Mouse (Mus musculus) heart, postnatal 0 days (tissue): Measurements from ENCODE around the gene Pex13. TPM values are rescaled to one million over a fixed set of nuclear protein-coding genes. Genes with fewer than 3 reads are reported as not detected.

Experiments
- ATAC-seq: fragments of 200-750 bp; cut with Nextera tagmentation; 2 replicates; pipeline ENCODE4 v1.8.0; 2017; ENCODE audit warnings: low read depth, moderate number of reproducible peaks, moderate library complexity; ENCODE audit not compliant: insufficient read depth
- DNase-seq: peaks from one replicate; pipeline ENCODE4 v3.0.0-alpha.2; 2016; ENCODE audit warnings: low spot score
- H3K27ac ChIP-seq: fragments of 300-500 bp; sonication (generic); 2 replicates; pipeline ENCODE4 v1.5.1; 2014; ENCODE audit warnings: low read depth, mild to moderate bottlenecking
- H3K27me3 ChIP-seq: fragments of 300-500 bp; sonication (generic); 2 replicates; pipeline ENCODE4 v1.6.1; 2014; ENCODE audit warnings: low read length, mixed read lengths; ENCODE audit not compliant: control insufficient read depth, insufficient read depth
- H3K36me3 ChIP-seq: fragments of 300-500 bp; sonication (generic); replicated peaks from 2 replicates; pipeline ENCODE4 v1.6.1; 2014; ENCODE audit warnings: low read length, mixed read lengths; ENCODE audit not compliant: control insufficient read depth, insufficient read depth
- H3K4me1 ChIP-seq: fragments of 300-500 bp; sonication (generic); 2 replicates; pipeline ENCODE4 v1.6.1; 2014; ENCODE audit warnings: antibody characterized with exemption; ENCODE audit not compliant: control insufficient read depth, insufficient read depth
- H3K4me2 ChIP-seq: fragments of 300-500 bp; sonication (generic); 2 replicates; pipeline ENCODE4 v1.6.1; 2014; ENCODE audit warnings: low read depth, mild to moderate bottlenecking, low read length, moderate library complexity
- H3K4me3 ChIP-seq: fragments of 300-500 bp; sonication (generic); 2 replicates; pipeline ENCODE4 v1.5.1; 2014; ENCODE audit warnings: low read depth, low read length
- H3K9ac ChIP-seq: fragments of 300-500 bp; sonication (generic); replicated peaks from 2 replicates; pipeline ENCODE4 v1.6.1; 2014; ENCODE audit warnings: low read depth, low read length, mixed read lengths
- H3K9me3 ChIP-seq: fragments of 300-500 bp; sonication (generic); replicated peaks from 2 replicates; pipeline ENCODE4 v1.6.1; 2016; ENCODE audit warnings: low read length; ENCODE audit not compliant: control insufficient read depth
- CTCF ChIP-seq: IDR thresholded peaks from 2 replicates; pipeline ENCODE4 v1.5.1; 2016; ENCODE audit warnings: antibody characterized with exemption, control low read depth, low read depth
- EP300 ChIP-seq: IDR thresholded peaks from 2 replicates; pipeline ENCODE4 v1.6.1; 2016; ENCODE audit warnings: antibody characterized with exemption, low read depth
- WGBS: fragments of 180-500 bp; shearing (Covaris S2); extraction: QIAGEN DNeasy Blood & Tissue Kit; methylation state at CpG from one replicate; pipeline ENCODE4 v1.1.7; 2014; 5-methylcytosine and 5-hydroxymethylcytosine counted together
- polyA plus RNA-seq: library from polyadenylated mRNA; unstranded; fragments of >200 nt; fragmentation: Nextera tagmentation; extraction: Ambion mirVana; gene quantifications from 2 replicates; pipeline ENCODE4 v1.2.1, GENCODE M21; 2015
- total RNA-seq: library from RNA; depleted of rRNA; stranded (reverse); fragments of >200 nt; gene quantifications from 2 replicates; pipeline ENCODE4 v1.2.3, GENCODE M21; 2014; ENCODE audit warnings: low replicate concordance

Gene Pex13
- total and polyA plus RNA-seq, 2 experiments from 2014 or later: 12.7 to 27.8 TPM

GRCm38 (mm10) chr11:23666526-23666925 is 767 bp upstream of the Pex13 start:
- no peaks in the 10 kb centered on the region for H3K36me3 ChIP-seq
- 0 out of 2 replicates have a peak, but pooled peaks cover 6% of the 10 kb centered on the region for H3K4me1 ChIP-seq
- ATAC-seq: no peak; the same call in 1 of the 2 replicates
- peak overlapping the region; percentile 97 for H3K4me3 ChIP-seq
- peak overlapping the region; percentile 93 for H3K9ac ChIP-seq
- H3K27me3 ChIP-seq: no peaks in the 10 kb centered on the region
- DNase-seq: no peak
- peak overlapping the region; percentile 95 for H3K27ac ChIP-seq
- peak overlapping the region; percentile 78 for H3K4me2 ChIP-seq
- no peaks in the 10 kb centered on the region for H3K9me3 ChIP-seq
- 9% methylated on average over 5 of the region's 5 CpGs for WGBS
- TF ChIP-seq CTCF: no peak
- no peak for TF ChIP-seq EP300

GRCm38 (mm10) chr11:23665311-23665786 is 410 bp downstream of the Pex13 start, which contains the start of gene Pus10:
TSS of gene Pus10 (plus strand) at chr11:23665674.
- Histone ChIP-seq H3K36me3 (no peaks in the 10 kb centered on the region), H3K4me2 (peak within 1 kb of the TSS; percentile 78), H3K4me3 (peak within 1 kb of the TSS; percentile 97), H3K9me3 (no peaks in the 10 kb centered on the region), H3K27me3 (no peaks in the 10 kb centered on the region), H3K27ac (peak within 1 kb of the TSS; percentile 95), H3K4me1 (0 out of 2 replicates have a peak, but pooled peaks cover 6% of the 10 kb centered on the region), H3K9ac (peak within 1 kb of the TSS; percentile 93)
- no peak for TF ChIP-seq CTCF
- peak; percentile 41 for DNase-seq
- WGBS: 0% methylated on average over 38 of the region's 40 CpGs
- peak; percentile 53 for ATAC-seq

GRCm38 (mm10) chr11:23664232-23664631 is 1.5 kb downstream of the Pex13 start:
- Histone ChIP-seq H3K4me1 (0 out of 2 replicates have a peak, but pooled peaks cover 6% of the 10 kb centered on the region), H3K9me3 (no peaks in the 10 kb centered on the region), H3K9ac (no peak overlapping the region), H3K27me3 (no peaks in the 10 kb centered on the region), H3K36me3 (no peaks in the 10 kb centered on the region), H3K4me3 (no peak overlapping the region), H3K27ac (no peak overlapping the region), H3K4me2 (no peak overlapping the region)
- TF ChIP-seq CTCF (no peak), EP300 (no peak)
- ATAC-seq (no peak), DNase-seq (no peak)

GRCm38 (mm10) chr11:23657791-23658190 is 8.0 kb downstream of the Pex13 start:
- H3K9ac ChIP-seq: no peak overlapping the region
- H3K4me1 ChIP-seq: 0 out of 2 replicates have a peak, but pooled peaks cover 6% of the 10 kb centered on the region
- no peak overlapping the region for H3K4me3 ChIP-seq
- H3K4me2 ChIP-seq: no peak overlapping the region
- no peak for TF ChIP-seq EP300
- no peak for TF ChIP-seq CTCF
- ATAC-seq (no peak), DNase-seq (no peak)
- 49% methylated on average over 2 of the region's 2 CpGs for WGBS
- H3K36me3 ChIP-seq: no peaks in the 10 kb centered on the region
- H3K27me3 ChIP-seq: no peaks in the 10 kb centered on the region
- no peaks in the 10 kb centered on the region for H3K9me3 ChIP-seq
- H3K27ac ChIP-seq: no peak overlapping the region

GRCm38 (mm10) chr11:23653666-23654065 is 12.1 kb downstream of the Pex13 start:
- Histone ChIP-seq H3K9ac (no peak overlapping the region), H3K9me3 (no peaks in the 10 kb centered on the region), H3K4me3 (no peak overlapping the region), H3K4me2 (no peak overlapping the region), H3K36me3 (peaks cover 15% of the 10 kb centered on the region), H3K4me1 (0 out of 2 replicates have a peak, but pooled peaks cover 6% of the 10 kb centered on the region), H3K27me3 (no peaks in the 10 kb centered on the region), H3K27ac (no peak overlapping the region)
- TF ChIP-seq CTCF: no peak
- TF ChIP-seq EP300: no peak
- ATAC-seq: no peak
- no peak for DNase-seq
- WGBS: 75% methylated on average over 3 of the region's 3 CpGs

GRCm38 (mm10) chr11:23647835-23648234 is 17.9 kb downstream of the Pex13 start:
- ATAC-seq (no peak), DNase-seq (no peak)
- Histone ChIP-seq H3K4me1 (no peaks in the 10 kb centered on the region), H3K27me3 (no peaks in the 10 kb centered on the region), H3K4me3 (no peak overlapping the region), H3K9ac (no peak overlapping the region), H3K27ac (no peak overlapping the region), H3K36me3 (peaks cover 19% of the 10 kb centered on the region), H3K4me2 (no peak overlapping the region), H3K9me3 (0 out of 2 replicates have a peak, but pooled peaks cover 3% of the 10 kb centered on the region)
- 90% methylated on average over 3 of the region's 3 CpGs for WGBS
- TF ChIP-seq EP300 (no peak), CTCF (no peak)
